ENCODE assay signal across 9 mouse cellular contexts in genomic region chr4:109550338-109551150, GRCm38 (mm10). TPM values are rescaled to one million over a fixed set of nuclear protein-coding genes. Genes with fewer than 3 reads are reported as not detected.
DNase-seq lines count a peak whose midpoint lies in the region; ATAC-seq and TF ChIP-seq lines count a peak whose summit lies in the region.
"Had no signal": no experiment of that assay in that cellular context is flagged by ENCODE, and none has a peak within 500 bp of the region (broad histone marks: within the 10 kb centered on the region; RNA-seq: fewer than 3 reads in every experiment).

No protein-coding gene starts in this region.

- 0 out of 2 replicates have a peak overlapping the region, but pooled peaks have one; percentile 10 for H3K4me3 ChIP-seq in limb, embryonic 12.5 days (replicated peaks)
- no peak overlapping the region for H3K4me3 ChIP-seq in limb, embryonic 10.5 days
- H3K4me3 ChIP-seq in embryonic fibroblast, embryonic 13.5 days (ENCODE audit: insufficient read depth, low read length), result 0 out of 2 replicates have a peak overlapping the region, but pooled peaks have one; percentile 4
- 0 out of 2 replicates have a peak overlapping the region, but pooled peaks have one; percentile 14 for H3K4me3 ChIP-seq in kidney, postnatal 0 days (replicated peaks; ENCODE audit: low read depth, low read length)

- ATAC-seq in limb, embryonic 12.5 days (ENCODE audit: insufficient number of reproducible peaks, insufficient read depth, low FRiP score, low TSS enrichment, low read depth), result no peak
- ATAC-seq in kidney, postnatal 0 days (replicated peaks; ENCODE audit: low FRiP score, low read depth), result no peak
- ATAC-seq: Patski had no signal

- no peaks in the 10 kb centered on the region for H3K27me3 ChIP-seq in limb, embryonic 12.5 days
- no peaks in the 10 kb centered on the region for H3K27me3 ChIP-seq in limb, embryonic 10.5 days (ENCODE audit: low read depth, poor library complexity, severe bottlenecking)
- H3K27me3 ChIP-seq in kidney, postnatal 0 days (ENCODE audit: insufficient read depth, low read length), result no peaks in the 10 kb centered on the region
- H3K27me3 ChIP-seq: Patski had no signal

- H3K9ac ChIP-seq in limb, embryonic 12.5 days (replicated peaks), result no peak overlapping the region
- H3K9ac ChIP-seq in kidney, postnatal 0 days (ENCODE audit: low read depth, low read length), result no peak overlapping the region

- peaks cover 7% of the 10 kb centered on the region for H3K9me3 ChIP-seq in limb, embryonic 12.5 days
- H3K9me3 ChIP-seq in limb, embryonic 10.5 days (replicated peaks), result no peaks in the 10 kb centered on the region
- no peaks in the 10 kb centered on the region for H3K9me3 ChIP-seq in kidney, postnatal 0 days (replicated peaks; ENCODE audit: low read length)

- TF ChIP-seq POLR2A in embryonic fibroblast, embryonic 13.5 days (IDR thresholded peaks at IDR 0.05; ENCODE audit: low read depth, low read length), result no peak

- no peak for TF ChIP-seq CTCF in embryonic fibroblast, embryonic 13.5 days (IDR thresholded peaks at IDR 0.05; ENCODE audit: borderline replicate concordance, insufficient read depth, low read length)
- TF ChIP-seq CTCF in kidney, postnatal 0 days (IDR thresholded peaks at IDR 0.05; ENCODE audit: low read depth), result no peak

- H3K27ac ChIP-seq in limb, embryonic 12.5 days, result peak overlapping the region; percentile 24
- H3K27ac ChIP-seq in limb, embryonic 10.5 days, result no peak overlapping the region
- H3K27ac ChIP-seq in embryonic fibroblast, embryonic 13.5 days (ENCODE audit: insufficient read depth, low read length), result no peak overlapping the region
- H3K27ac ChIP-seq in kidney, postnatal 0 days, result peak overlapping the region; percentile 31; the same call in 1 of the 2 replicates

- peak overlapping the region; percentile 39 for H3K4me2 ChIP-seq in limb, embryonic 12.5 days
- peak overlapping the region; percentile 52 for H3K4me2 ChIP-seq in kidney, postnatal 0 days (ENCODE audit: low read length)

- no peaks in the 10 kb centered on the region for H3K36me3 ChIP-seq in limb, embryonic 12.5 days
- no peaks in the 10 kb centered on the region for H3K36me3 ChIP-seq in limb, embryonic 10.5 days
- H3K36me3 ChIP-seq in kidney, postnatal 0 days (ENCODE audit: insufficient read depth, low read length), result no peaks in the 10 kb centered on the region

- no peak for DNase-seq in limb, embryonic 10.5 days (ENCODE audit: low spot score)
- peak; percentile 68 for DNase-seq in kidney, postnatal 0 days (ENCODE audit: low spot score)
- peak; percentile 62 for DNase-seq in lung, postnatal 10 days
- DNase-seq in spleen, postnatal 4 days (ENCODE audit: low spot score in 2 of 2), result no peak
- DNase-seq in gastrocnemius, postnatal 14 days, result no peak
- no peak for DNase-seq in left cerebral cortex, postnatal 4 days

- 24% methylated on average over 11 of the region's 11 CpGs for WGBS in limb, embryonic 12.5 days
- WGBS in limb, embryonic 10.5 days, result 28% methylated on average over 11 of the region's 11 CpGs
- 12% methylated on average over 11 of the region's 11 CpGs for WGBS in kidney, postnatal 0 days

- H3K4me1 ChIP-seq in limb, embryonic 12.5 days (replicated peaks), result no peaks in the 10 kb centered on the region
- H3K4me1 ChIP-seq in limb, embryonic 10.5 days, result no peaks in the 10 kb centered on the region
- no peaks in the 10 kb centered on the region for H3K4me1 ChIP-seq in embryonic fibroblast, embryonic 13.5 days (ENCODE audit: control insufficient read depth, insufficient read depth, low read length)
- H3K4me1 ChIP-seq in kidney, postnatal 0 days (replicated peaks; ENCODE audit: insufficient read depth, low read length), result 0 out of 2 replicates have a peak, but pooled peaks cover 3% of the 10 kb centered on the region

- intact Hi-C loops in gastrocnemius, postnatal 14 days (cut with DNase I; ENCODE audit: low total_unique reads), result no loop called here
- intact Hi-C loops in left cerebral cortex, postnatal 4 days (cut with DNase I), result no loop called here

RNA-seq across cellular contexts. Expression of gene 4930522H14Rik, which starts 19.4 kb away (rescaled TPM):
- not detected in 2 replicates for polyA plus RNA-seq in limb, embryonic 12.5 days (2016; fragmentation: Nextera tagmentation; extraction: Ambion mirVana)
- polyA plus RNA-seq in limb, embryonic 10.5 days (2016; fragmentation: Nextera tagmentation; extraction: Ambion mirVana), result not detected in 2 replicates
- polyA plus RNA-seq in embryonic fibroblast, embryonic 13.5 days (2011; ENCODE audit: insufficient read length, low read depth, missing spikeins), result not detected in 2 replicates
- not detected in 2 replicates for polyA plus RNA-seq in kidney, postnatal 0 days (2015; fragmentation: Nextera tagmentation; extraction: Ambion mirVana)
- total RNA-seq in gastrocnemius, postnatal 14 days (2021), result not detected
- total RNA-seq in left cerebral cortex, postnatal 4 days (2021), result not detected
- polyA plus RNA-seq: Patski had no signal

Comparison
In these comparisons a context has a peak if more than half of its experiments do, and no peak if none do; other contexts are left out.
1. H3K27ac ChIP-seq: peak in limb, embryonic 12.5 days (single experiment) and kidney, postnatal 0 days (single experiment); none in limb, embryonic 10.5 days (single experiment) and embryonic fibroblast, embryonic 13.5 days (single experiment).
2. DNase-seq: peak in kidney, postnatal 0 days (single experiment) and lung, postnatal 10 days (single experiment); none in limb, embryonic 10.5 days (single experiment), spleen, postnatal 4 days (0 of 2), gastrocnemius, postnatal 14 days (single experiment) and left cerebral cortex, postnatal 4 days (single experiment).